Mouse (Mus musculus): ENCODE results near the gene Olfr449.
A peak's percentile ranks its signal among the peaks of the same experiment; 100 is the strongest.

Olfr449 gene

DNA sequence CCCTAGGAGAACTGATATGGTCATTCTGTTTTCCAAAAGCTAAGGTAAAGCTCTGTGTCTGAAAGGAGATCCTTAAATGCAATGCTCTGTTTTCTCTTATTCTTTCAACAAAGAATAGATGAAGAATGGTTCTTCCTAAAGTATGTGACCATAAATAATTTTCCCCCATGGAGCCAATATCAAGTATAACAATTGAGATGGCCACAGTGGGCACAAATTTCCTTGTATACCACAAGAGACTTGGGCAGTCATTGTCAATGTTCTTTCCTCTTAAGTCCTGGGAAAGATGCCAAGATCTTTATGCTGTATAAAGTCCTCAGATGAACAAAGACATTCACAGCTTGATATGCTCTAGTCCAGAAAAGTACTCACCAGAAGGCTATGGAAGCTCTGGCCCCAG is at the start of gene Olfr449:
TSS of gene Olfr449 (plus strand) at position 301 of the 400 bp plus-strand sequence.
- no peak for DNase-seq (ENCODE audit: extremely low spot score, low read depth, low spot score)

DNA sequence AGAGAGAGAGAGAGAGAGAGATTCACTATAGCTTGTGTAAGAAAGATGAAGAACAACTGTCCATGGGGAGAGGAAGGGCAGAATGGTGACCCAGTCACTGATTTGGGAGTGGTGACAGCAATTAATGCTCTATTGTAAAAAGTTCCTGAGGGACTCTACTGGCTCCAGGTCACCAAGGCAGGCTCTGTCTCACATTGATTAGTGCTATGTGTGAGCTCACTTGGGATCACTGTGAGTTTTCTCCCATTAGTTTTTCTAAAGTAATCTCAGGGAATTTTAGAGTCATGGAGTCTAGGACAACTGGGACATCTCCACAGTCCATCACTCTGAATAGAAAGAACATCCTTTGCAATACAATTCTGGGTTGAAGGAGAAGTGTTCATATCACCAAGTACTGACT is 49.4 kb upstream of the Olfr449 start, which contains the start of gene Olfr452:
TSS of gene Olfr452 (plus strand) at position 301 of the 400 bp plus-strand sequence.
- DNase-seq (ENCODE audit: extremely low spot score, low read depth, low spot score): no peak

DNA sequence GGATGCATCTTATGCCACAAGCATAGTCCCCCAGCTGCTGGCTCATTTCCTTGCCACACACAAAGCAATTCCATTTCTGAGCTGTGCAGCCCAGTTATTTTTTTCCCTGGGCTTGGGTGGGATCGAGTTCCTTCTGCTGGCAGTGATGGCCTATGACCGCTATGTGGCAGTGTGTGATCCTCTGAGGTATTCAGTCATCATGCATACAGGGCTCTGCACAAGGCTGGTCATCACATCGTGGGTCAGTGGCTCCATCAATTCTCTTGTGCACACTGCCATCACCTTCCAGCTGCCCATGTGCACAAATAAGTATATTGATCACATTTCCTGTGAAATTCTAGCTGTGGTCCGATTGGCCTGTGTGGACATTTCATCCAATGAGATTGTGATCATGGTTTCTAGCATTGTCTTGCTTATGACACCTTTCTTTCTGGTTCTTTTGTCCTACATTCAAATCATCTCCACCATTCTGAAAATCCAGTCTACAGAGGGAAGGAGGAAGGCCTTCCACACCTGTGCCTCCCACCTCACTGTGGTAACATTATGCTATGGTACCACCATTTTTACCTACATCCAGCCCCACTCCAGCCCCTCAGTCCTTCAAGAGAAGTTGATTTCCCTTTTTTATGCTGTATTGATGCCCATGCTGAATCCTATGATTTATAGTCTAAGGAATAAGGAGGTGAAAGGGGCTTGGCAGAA is 43.8 kb upstream of the Olfr449 start:
- DNase-seq (ENCODE audit: extremely low spot score, low read depth, low spot score): no peak

DNA sequence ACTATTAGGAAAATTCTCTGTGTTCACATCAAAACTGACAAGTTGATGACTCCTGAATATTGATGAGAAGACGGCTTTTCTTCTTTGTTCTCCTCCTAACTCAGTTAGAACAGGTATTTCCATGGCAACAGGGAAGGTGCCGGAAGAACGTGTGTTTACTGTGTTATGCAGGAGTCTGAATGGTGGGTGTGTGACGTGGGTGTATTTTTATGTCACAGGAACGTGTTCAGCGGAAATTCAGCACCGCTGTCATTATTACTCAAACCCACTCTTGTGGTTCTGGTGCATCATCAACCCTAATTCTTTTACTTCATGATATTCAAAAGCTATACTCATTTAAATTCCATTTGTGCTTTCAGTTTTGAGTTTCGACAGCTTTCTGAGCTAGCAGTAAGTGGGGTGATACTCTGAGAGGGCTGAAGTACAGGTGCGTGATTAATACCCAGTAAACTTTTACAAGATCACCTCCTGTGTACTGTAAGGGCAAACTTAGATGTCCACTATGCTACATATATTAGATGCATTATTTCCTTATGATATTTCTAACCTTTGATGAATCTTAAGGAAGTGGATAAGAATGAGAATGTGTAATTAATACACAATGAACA is 43.1 kb upstream of the Olfr449 start:
- no peak for DNase-seq (ENCODE audit: extremely low spot score, low read depth, low spot score)

DNA sequence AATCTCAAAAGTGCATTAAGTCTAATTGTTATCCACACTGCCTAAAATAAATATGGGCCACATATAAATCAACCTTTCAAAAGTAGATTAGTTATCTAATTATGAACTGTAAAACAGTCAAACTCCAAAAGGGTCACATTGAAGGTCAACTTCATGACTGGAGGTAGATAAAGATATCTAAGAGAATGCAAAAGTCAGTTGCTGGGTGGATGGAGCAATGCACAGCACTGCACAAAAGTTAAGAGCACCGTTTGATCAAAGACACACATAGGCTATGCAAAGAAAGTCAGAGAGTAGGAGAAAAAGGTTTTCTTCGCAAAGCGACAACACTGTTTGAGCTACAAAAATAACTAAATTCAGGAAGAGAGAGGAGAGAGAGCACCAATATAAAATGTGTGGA is 39.2 kb upstream of the Olfr449 start:
- DNase-seq (ENCODE audit: extremely low spot score, low read depth, low spot score): no peak

DNA sequence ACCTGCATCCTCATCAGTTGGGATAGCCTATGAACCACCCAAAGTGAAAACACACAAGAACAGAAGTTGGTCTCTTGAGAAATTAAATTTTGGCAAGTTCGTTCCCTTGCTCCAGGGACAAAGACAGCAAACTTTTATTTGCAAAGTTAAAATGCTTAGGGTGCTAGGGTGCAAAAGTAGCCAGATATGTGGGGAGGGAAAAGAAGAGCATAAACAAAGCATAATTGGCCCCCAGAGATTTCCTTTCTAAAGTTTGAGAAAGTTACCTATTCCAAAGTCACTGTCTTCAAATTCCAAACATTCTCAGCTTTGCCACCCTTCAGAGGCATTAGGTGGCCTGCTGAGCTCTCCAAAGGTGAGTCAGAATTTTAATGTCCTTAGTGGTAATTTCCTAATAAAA is 22.5 kb upstream of the Olfr449 start, which contains the start of gene Olfr450:
TSS of gene Olfr450 (plus strand) at position 301 of the 400 bp plus-strand sequence.
- no peak for DNase-seq (ENCODE audit: extremely low spot score, low read depth, low spot score)

DNA sequence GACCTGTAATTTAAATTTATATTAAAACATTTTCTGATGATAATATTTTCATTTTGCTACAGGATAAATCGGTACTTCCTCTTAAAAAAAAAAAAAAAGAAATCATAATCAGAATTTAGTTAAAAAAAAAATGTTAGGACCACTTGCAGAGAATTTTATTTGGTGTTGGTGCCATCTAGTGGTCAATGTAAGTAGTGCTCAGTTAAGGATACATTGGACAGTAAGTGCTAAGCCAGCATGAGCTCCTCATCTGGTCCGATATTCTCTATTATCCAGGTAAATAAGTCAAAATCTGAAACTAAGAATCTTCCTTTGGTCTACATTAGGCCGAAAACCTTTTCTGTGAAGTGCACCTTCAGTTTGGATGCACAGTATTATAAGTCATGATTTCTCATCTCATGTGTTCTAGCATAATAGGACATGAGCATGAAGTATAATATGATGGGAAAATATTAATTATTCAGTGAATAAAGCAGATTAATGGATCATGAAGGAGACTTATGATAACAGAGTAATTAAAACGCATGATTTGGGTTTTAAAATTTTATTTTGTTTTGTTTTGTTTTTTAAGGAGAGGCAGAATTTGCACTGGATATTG is 26.1 kb downstream of the Olfr449 start:
- peak; percentile 63 for DNase-seq (ENCODE audit: extremely low spot score, low read depth, low spot score)

DNA sequence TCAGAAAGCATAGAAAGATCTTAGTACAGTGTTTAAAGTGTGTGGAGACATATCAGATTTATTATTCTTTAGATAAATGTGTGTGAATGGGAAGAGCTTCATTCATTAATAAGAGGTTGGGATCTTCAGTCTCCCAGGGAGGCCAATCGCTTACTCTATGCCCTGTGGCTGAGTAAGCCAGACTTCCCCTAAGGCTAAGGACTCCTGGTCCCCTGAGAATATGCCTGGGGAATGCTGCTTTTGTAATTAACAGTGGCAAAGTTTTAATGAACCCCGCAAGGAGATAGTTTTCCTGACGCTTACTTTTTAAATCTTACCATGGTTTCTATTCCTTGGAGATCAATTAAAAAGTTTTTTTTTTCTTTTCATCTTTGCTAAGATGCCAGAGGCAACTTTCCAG is 35.5 kb downstream of the Olfr449 start:
- DNase-seq (ENCODE audit: extremely low spot score, low read depth, low spot score): no peak

DNA sequence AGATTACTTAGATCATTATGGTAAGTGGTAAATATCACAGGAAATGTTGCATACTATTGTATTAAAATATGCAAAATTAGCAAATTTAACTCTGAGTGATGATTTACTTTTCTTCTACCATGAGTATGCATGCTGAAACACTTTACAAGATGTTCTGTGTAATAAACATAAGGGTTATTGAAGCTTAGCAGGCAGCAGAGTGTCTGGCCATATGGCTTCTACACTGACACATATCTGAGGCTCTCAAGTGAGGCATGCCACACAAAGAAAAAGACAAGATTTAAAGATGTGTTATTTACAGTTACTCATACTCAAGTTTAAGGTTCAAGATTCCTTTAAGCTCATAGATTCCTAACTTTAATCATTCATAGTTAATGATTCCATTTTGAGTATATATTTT is 42.1 kb downstream of the Olfr449 start:
- no peak for DNase-seq (ENCODE audit: extremely low spot score, low read depth, low spot score)
